Mouse (Mus musculus): ENCODE data around the gene Tcf3. TPM values are rescaled to one million over a fixed set of nuclear protein-coding genes. Genes with fewer than 3 reads are reported as not detected.

Tcf3 gene
- polyA plus RNA-seq, 1 experiment, result 61.1 TPM

DNA sequence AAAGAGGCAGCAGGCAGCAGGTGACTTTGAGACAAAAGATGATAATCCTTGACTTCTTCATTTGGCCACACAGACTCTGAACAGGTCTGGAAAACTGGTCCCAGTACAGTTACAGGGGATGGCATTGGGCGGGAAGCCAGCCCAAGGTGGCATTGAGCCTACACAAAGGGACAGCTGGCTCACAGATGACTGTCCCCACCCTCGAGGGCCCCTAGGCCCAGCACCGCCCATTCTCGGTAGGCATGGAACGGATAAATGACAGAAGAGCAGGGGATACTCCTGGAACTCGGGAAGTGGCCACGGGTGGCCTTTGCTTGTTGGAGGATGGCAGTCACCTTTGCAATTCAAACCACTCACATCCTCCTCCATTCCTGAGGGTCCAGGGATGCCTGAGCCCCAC is 48.1 kb downstream of the Tcf3 start:
- peaks cover 39% of the 10 kb centered on the region for H3K36me3 ChIP-seq (ENCODE audit: control insufficient read depth)
- peaks cover 16% of the 10 kb centered on the region for H3K9me3 ChIP-seq (ENCODE audit: control insufficient read depth, low read length)
- no peak for TF ChIP-seq TAL1 (IDR thresholded peaks at IDR 0.05; ENCODE audit: low read length)
- TF ChIP-seq GATA1 (IDR thresholded peaks at IDR 0.05; ENCODE audit: low read length), result no peak
- H3K27me3 ChIP-seq (ENCODE audit: control insufficient read depth), result peaks cover 12% of the 10 kb centered on the region
- peak overlapping the region; percentile 76 for H3K4me3 ChIP-seq (replicated peaks)
- H3K4me1 ChIP-seq (ENCODE audit: control insufficient read depth), result peaks cover 67% of the 10 kb centered on the region

DNA sequence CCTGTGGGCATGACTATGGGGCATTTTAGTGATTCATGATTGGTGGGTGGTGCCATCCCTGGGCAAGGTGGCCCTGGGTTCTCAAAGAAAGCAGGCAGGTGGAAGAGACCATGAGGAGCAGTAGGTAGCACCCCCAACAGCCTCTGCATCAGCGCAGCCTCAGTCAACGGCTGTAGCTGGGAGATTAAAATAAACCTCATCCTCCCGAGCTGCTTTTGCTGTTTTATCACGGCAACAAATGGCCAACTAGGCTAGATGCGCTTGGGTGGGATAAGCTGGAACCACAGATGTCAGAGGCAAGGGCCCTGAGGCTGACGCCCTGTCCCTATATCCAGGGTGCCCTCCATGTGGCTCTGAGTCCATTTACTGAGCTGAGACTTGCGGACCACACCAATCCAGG is 48.7 kb downstream of the Tcf3 start:
- Histone ChIP-seq H3K9me3 (ENCODE audit: control insufficient read depth, low read length) (peaks cover 16% of the 10 kb centered on the region), H3K27me3 (ENCODE audit: control insufficient read depth) (peaks cover 12% of the 10 kb centered on the region), H3K4me3 (replicated peaks) (peak overlapping the region; percentile 76), H3K4me1 (ENCODE audit: control insufficient read depth) (peaks cover 67% of the 10 kb centered on the region), H3K36me3 (ENCODE audit: control insufficient read depth) (peaks cover 39% of the 10 kb centered on the region)
- peak; percentile 54; the same call in 2 of the 3 replicates for TF ChIP-seq TAL1 (IDR thresholded peaks at IDR 0.05; ENCODE audit: low read length)
- no peak for TF ChIP-seq GATA1 (IDR thresholded peaks at IDR 0.05; ENCODE audit: low read length)

DNA sequence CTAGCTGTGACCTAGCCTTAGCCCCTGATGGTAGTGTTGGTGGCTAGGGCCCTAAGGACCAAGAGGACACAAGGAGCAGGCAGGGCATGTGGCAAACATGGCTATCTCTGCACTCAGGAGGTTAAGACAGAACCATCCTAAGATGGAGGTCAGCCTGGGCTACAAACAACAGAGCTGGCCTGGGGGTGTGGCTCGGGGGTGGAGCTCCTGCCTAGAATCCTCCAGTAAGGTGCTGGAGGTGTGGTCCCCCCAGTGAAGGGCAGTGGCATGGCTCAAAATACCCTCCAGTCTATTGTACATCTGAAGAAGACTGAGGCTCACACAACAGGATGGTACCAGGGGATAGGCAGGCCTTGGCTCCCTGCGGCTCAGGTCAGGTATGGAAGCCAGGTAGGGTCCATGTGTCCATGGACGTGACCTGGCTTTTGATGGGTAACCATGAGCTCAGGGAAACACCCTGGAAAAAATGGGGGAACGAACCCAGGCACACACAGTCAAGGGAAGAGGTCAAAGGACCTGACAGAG is 49.3 kb downstream of the Tcf3 start:
- peaks cover 65% of the 10 kb centered on the region for H3K4me1 ChIP-seq (ENCODE audit: control insufficient read depth)
- H3K36me3 ChIP-seq (ENCODE audit: control insufficient read depth), result peaks cover 43% of the 10 kb centered on the region
- peaks cover 16% of the 10 kb centered on the region for H3K9me3 ChIP-seq (ENCODE audit: control insufficient read depth, low read length)
- H3K27me3 ChIP-seq (ENCODE audit: control insufficient read depth), result peaks cover 12% of the 10 kb centered on the region
- TF ChIP-seq GATA1 (IDR thresholded peaks at IDR 0.05; ENCODE audit: low read length) (no peak), TAL1 (IDR thresholded peaks at IDR 0.05; ENCODE audit: low read length) (no peak)
- peak overlapping the region; percentile 76 for H3K4me3 ChIP-seq (replicated peaks)

DNA sequence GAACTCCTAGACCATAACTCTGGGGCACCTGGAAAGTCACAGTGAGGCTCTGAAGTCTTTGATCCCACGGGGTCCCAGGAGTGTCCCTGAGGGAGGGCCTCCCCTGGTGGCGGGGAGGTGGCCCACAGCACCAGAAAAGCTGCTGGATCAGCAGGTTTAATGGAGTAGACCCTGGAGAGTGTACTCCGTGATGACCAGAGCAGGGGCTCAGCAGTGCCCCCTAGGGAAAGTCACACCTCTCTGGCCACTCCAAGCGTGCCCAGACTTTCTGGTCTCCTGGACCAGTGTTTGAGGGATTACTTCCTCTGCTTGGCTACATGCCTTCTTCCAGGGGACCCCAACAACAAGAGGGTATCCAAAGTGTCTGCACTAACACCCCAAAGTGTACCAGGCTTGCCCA is 50.0 kb downstream of the Tcf3 start:
- Histone ChIP-seq H3K9me3 (ENCODE audit: control insufficient read depth, low read length) (peaks cover 16% of the 10 kb centered on the region), H3K36me3 (ENCODE audit: control insufficient read depth) (peaks cover 43% of the 10 kb centered on the region), H3K27me3 (ENCODE audit: control insufficient read depth) (peaks cover 12% of the 10 kb centered on the region), H3K4me3 (replicated peaks) (no peak overlapping the region), H3K4me1 (ENCODE audit: control insufficient read depth) (peaks cover 64% of the 10 kb centered on the region)
- no peak for TF ChIP-seq TAL1 (IDR thresholded peaks at IDR 0.05; ENCODE audit: low read length)
- TF ChIP-seq GATA1 (IDR thresholded peaks at IDR 0.05; ENCODE audit: low read length), result no peak

DNA sequence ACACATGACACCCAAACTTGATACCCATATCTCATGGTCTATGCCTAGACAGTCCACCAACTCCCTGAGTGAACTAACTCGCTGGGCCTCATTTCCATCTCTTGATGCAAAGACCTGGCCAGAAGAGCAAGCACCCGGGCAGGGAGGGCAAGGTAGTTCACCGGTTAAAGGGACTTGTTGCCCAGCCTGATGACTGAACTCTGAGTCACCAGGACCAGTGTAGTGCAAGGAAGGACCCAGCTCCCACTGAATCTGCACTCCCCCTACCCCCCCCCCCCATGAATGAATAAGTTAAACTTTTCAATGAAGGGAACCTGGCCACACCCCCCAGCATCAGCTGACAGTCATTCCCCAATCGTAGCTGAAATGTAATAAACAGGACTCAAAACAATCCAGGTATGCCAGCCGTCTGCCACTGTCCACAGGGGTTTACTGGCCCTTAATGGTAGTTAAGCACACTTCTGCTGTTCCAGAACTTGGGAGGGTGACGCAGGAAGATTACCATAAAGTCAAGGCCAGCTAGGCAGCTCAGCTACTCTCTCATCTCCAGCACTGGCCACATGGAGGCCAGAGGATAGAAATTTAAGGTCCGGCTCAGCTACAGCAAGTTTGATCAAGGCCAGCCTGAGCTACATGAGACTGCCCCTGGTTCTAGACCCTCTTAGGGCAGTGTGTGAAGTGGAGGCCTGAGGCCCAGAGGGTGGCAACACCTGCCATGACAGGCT is 50.6 kb downstream of the Tcf3 start:
- Histone ChIP-seq H3K27me3 (ENCODE audit: control insufficient read depth) (peaks cover 12% of the 10 kb centered on the region), H3K36me3 (ENCODE audit: control insufficient read depth) (peaks cover 43% of the 10 kb centered on the region), H3K9me3 (ENCODE audit: control insufficient read depth, low read length) (peaks cover 16% of the 10 kb centered on the region), H3K4me1 (ENCODE audit: control insufficient read depth) (peaks cover 61% of the 10 kb centered on the region), H3K4me3 (replicated peaks) (no peak overlapping the region)
- TF ChIP-seq TAL1 (IDR thresholded peaks at IDR 0.05; ENCODE audit: low read length), result no peak
- no peak for TF ChIP-seq GATA1 (IDR thresholded peaks at IDR 0.05; ENCODE audit: low read length)

DNA sequence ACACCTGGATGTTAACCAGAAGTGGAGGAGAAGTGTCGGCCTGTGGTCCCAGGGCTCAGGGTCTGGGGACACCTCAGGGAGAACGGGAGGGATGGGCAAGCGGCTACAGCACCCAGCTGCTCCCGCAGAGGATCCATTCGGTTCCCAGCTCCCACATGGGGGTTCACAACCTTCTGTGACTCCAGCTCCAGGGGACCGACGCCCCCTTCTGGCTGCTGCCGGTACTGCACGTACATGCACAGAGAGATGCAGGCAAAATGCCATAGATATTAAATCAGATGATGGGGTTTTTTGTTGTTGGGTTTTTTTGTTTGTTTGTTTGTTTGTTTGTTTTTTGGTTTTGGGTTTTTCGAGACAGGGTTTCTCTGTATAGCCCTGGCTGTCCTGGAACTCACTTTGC is 55.7 kb downstream of the Tcf3 start:
- no peak overlapping the region for H3K4me3 ChIP-seq (replicated peaks)
- peaks cover 29% of the 10 kb centered on the region for H3K36me3 ChIP-seq (ENCODE audit: control insufficient read depth)
- H3K4me1 ChIP-seq (ENCODE audit: control insufficient read depth), result peaks cover 16% of the 10 kb centered on the region
- no peak for TF ChIP-seq GATA1 (IDR thresholded peaks at IDR 0.05; ENCODE audit: low read length)
- TF ChIP-seq TAL1 (IDR thresholded peaks at IDR 0.05; ENCODE audit: low read length), result no peak
- H3K9me3 ChIP-seq (ENCODE audit: control insufficient read depth, low read length), result peaks cover 16% of the 10 kb centered on the region
- H3K27me3 ChIP-seq (ENCODE audit: control insufficient read depth), result peaks cover 6% of the 10 kb centered on the region

DNA sequence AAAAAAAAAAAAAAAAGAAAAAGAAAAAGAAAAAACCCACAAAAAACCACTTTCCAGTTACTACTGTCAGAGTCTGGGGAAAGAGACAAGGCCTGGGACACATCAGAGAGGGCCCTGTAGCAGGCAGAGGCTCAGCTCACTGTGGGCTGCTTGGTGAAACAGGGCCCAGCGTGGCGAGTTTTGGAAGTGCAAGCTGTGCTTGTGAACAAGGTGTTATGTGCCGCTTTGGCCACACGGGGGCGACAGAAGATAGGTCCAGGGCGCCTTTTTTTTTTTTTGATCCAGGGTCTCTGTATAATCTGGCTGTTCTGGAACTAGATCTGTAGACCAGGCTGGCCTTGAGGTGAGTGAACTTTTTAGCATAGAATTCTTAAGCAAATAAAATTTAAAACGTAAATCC is 57.3 kb downstream of the Tcf3 start:
- TF ChIP-seq GATA1 (IDR thresholded peaks at IDR 0.05; ENCODE audit: low read length), result no peak
- TF ChIP-seq TAL1 (IDR thresholded peaks at IDR 0.05; ENCODE audit: low read length), result no peak
- Histone ChIP-seq H3K27me3 (ENCODE audit: control insufficient read depth) (peaks cover 22% of the 10 kb centered on the region), H3K4me1 (ENCODE audit: control insufficient read depth) (peaks cover 12% of the 10 kb centered on the region), H3K36me3 (ENCODE audit: control insufficient read depth) (peaks cover 14% of the 10 kb centered on the region), H3K9me3 (ENCODE audit: control insufficient read depth, low read length) (peaks cover 3% of the 10 kb centered on the region), H3K4me3 (replicated peaks) (no peak overlapping the region)

DNA sequence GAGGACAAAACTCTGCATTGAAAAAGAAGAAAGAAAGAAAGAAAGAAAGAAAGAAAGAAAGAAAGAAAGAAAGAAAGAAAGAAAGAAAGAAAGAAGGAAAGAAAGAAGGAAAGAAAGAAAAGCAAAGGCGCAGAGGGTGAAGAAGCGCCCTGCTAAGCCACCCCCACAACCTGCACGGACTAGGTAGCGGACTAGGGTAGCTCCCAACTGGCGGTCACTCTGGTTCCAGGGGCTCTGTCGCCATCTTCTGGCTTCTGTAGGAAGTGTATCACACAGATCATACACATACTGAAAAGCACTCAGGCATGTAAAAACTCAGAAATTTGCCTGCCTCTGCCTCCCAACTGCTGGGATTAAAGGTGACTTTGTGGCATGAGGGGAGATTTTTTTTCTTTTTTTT is 59.4 kb downstream of the Tcf3 start:
- Histone ChIP-seq H3K4me1 (ENCODE audit: control insufficient read depth) (peaks cover 11% of the 10 kb centered on the region), H3K27me3 (ENCODE audit: control insufficient read depth) (peaks cover 30% of the 10 kb centered on the region), H3K9me3 (ENCODE audit: control insufficient read depth, low read length) (no peaks in the 10 kb centered on the region; the same call in 1 of the 2 replicates), H3K4me3 (replicated peaks) (no peak overlapping the region), H3K36me3 (ENCODE audit: control insufficient read depth) (no peaks in the 10 kb centered on the region)
- TF ChIP-seq GATA1 (IDR thresholded peaks at IDR 0.05; ENCODE audit: low read length), result no peak
- no peak for TF ChIP-seq TAL1 (IDR thresholded peaks at IDR 0.05; ENCODE audit: low read length)

DNA sequence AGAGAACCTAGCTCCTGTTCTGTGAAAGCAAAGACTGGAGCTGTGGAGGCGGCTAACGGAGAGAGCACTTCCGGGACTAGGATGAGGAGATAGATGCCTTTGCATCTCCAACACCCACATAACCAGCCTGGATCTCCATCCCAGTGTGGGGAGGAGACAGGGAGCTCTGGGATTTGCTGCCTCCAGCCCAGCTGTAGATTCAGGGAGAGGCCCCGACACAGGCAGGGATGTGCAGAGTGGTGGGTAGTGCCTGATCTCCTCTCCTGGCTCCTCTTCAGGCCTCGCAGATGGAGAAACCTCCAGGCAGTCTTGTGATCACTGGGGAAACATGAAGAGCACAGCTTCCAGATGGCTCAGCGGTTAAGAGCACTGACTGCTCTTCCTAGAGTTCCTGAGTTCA is 60.7 kb downstream of the Tcf3 start:
- Histone ChIP-seq H3K36me3 (ENCODE audit: control insufficient read depth) (no peaks in the 10 kb centered on the region), H3K4me3 (replicated peaks) (no peak overlapping the region), H3K4me1 (ENCODE audit: control insufficient read depth) (peaks cover 4% of the 10 kb centered on the region), H3K9me3 (ENCODE audit: control insufficient read depth, low read length) (peaks cover 7% of the 10 kb centered on the region), H3K27me3 (ENCODE audit: control insufficient read depth) (peaks cover 41% of the 10 kb centered on the region)
- TF ChIP-seq GATA1 (IDR thresholded peaks at IDR 0.05; ENCODE audit: low read length) (no peak), TAL1 (IDR thresholded peaks at IDR 0.05; ENCODE audit: low read length) (no peak)

All from erythroblast, embryonic 14.5 days (primary cell).